Mouse (Mus musculus): ENCODE measurements around the gene Tekt2. TPM values are rescaled to one million over a fixed set of nuclear protein-coding genes. Genes with fewer than 3 reads are reported as not detected.

Gene Tekt2
- polyA plus RNA-seq, 1 experiment from 2014 or later: 9.4 TPM

- Histone ChIP-seq H3K27ac (ENCODE audit: low read depth, low read length) (no peak overlapping the region), H3K4me1 (ENCODE audit: control insufficient read depth, insufficient read depth, low read length) (no peaks in the 10 kb centered on the region), H3K4me2 (ENCODE audit: low read length) (no peak overlapping the region), H3K4me3 (ENCODE audit: low read depth, low read length) (no peak overlapping the region), H3K27me3 (replicated peaks; ENCODE audit: control insufficient read depth, insufficient read depth, low read length) (no peaks in the 10 kb centered on the region), H3K9ac (ENCODE audit: low read length) (no peak overlapping the region), H3K36me3 (ENCODE audit: control insufficient read depth, insufficient read depth, low read length) (peaks cover 31% of the 10 kb centered on the region), H3K9me3 (replicated peaks; ENCODE audit: control insufficient read depth, low read length) (no peaks in the 10 kb centered on the region)
- DNase-seq (ENCODE audit: low spot score) (no peak), ATAC-seq (no peak)
- WGBS: 63% methylated on average over 13 of the region's 13 CpGs
Measured at GRCm38 (mm10) chr4:126273753-126274152, 51.7 kb downstream of the Tekt2 start.

Other genes starting within 250 kb of the Tekt2 start
- gene Lsm10, start 229.1 kb downstream of the Tekt2 start, polyA plus RNA-seq (2014; fragmentation: Nextera tagmentation; extraction: Ambion mirVana): 63.1 and 76.6 TPM in 2 replicates
- 22.2 and 25.1 TPM in 2 replicates for gene Stk40, start 221.7 kb downstream of the Tekt2 start, polyA plus RNA-seq (2014; fragmentation: Nextera tagmentation; extraction: Ambion mirVana)
- gene Eva1b, start 177.9 kb downstream of the Tekt2 start, polyA plus RNA-seq (2014; fragmentation: Nextera tagmentation; extraction: Ambion mirVana): 13.4 and 14.2 TPM in 2 replicates
- gene Sh3d21, start 162.2 kb downstream of the Tekt2 start, polyA plus RNA-seq (2014; fragmentation: Nextera tagmentation; extraction: Ambion mirVana): 1.1 TPM in 2 replicates
- gene Thrap3, start 122.9 kb downstream of the Tekt2 start, polyA plus RNA-seq (2014; fragmentation: Nextera tagmentation; extraction: Ambion mirVana): 128 and 152 TPM in 2 replicates
- 54.8 and 67.8 TPM in 2 replicates for gene Map7d1, start 69.3 kb downstream of the Tekt2 start, polyA plus RNA-seq (2014; fragmentation: Nextera tagmentation; extraction: Ambion mirVana)
- gene Trappc3, start 63.4 kb downstream of the Tekt2 start, polyA plus RNA-seq (2014; fragmentation: Nextera tagmentation; extraction: Ambion mirVana): 36.9 and 39.3 TPM in 2 replicates
- gene Col8a2, start 38.9 kb downstream of the Tekt2 start, polyA plus RNA-seq (2014; fragmentation: Nextera tagmentation; extraction: Ambion mirVana): 1.2 and 2.9 TPM in 2 replicates
- gene Adprhl2, start 4.0 kb downstream of the Tekt2 start, polyA plus RNA-seq (2014; fragmentation: Nextera tagmentation; extraction: Ambion mirVana): 53.9 and 62.4 TPM in 2 replicates
- 7.7 and 13.4 TPM in 2 replicates for gene Ago3, start 103.9 kb upstream of the Tekt2 start, polyA plus RNA-seq (2014; fragmentation: Nextera tagmentation; extraction: Ambion mirVana)
- 19.0 and 22.1 TPM in 2 replicates for gene Ago1, start 142.9 kb upstream of the Tekt2 start, polyA plus RNA-seq (2014; fragmentation: Nextera tagmentation; extraction: Ambion mirVana)
- gene Ago4, start 207.8 kb upstream of the Tekt2 start, polyA plus RNA-seq (2014; fragmentation: Nextera tagmentation; extraction: Ambion mirVana): 5.7 and 6.4 TPM in 2 replicates
- gene Clspn, start 231.2 kb upstream of the Tekt2 start, polyA plus RNA-seq (2014; fragmentation: Nextera tagmentation; extraction: Ambion mirVana): 17.6 and 20.1 TPM in 2 replicates

Measured in forebrain, embryonic 14.5 days (tissue).